12 mouse cellular contexts compared by ENCODE assay signal in the genomic region with DNA sequence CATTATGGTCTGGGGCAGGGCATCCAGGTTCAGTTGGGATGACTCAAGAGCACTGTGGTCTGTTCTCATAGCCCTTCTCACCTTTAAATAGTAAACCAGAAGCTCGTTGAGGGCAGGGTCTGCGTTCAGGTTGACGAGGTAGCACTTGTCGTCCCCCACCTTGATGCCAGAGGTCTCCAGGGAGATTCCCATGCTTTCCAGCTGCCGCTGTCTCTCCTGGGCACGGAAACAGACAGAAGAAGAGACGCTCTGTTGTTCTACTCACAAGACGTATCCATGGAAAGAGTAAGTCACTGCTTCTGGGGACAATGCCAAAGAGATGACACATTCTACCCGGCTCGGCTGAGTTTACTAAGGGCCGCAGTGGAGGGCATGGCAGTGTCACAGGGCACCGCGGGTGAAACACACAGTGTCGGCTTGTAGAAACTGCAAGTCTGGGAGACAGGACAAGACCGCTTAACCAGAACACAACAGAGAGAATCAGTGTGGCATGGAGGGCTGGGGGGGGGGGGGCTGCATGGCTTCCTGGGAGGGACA.
A peak's percentile ranks its signal among the peaks of the same experiment; 100 is the strongest.
DNase-seq lines count a peak whose midpoint lies in the region; ATAC-seq lines count a peak whose summit lies in the region.
"Had no signal": no experiment of that assay in that cellular context is flagged by ENCODE, and none has a peak within 500 bp of the region (broad histone marks: within the 10 kb centered on the region; RNA-seq: fewer than 3 reads in every experiment).

No protein-coding gene starts in this region.

- H3K4me1 ChIP-seq in midbrain, embryonic 14.5 days (ENCODE audit: control insufficient read depth, insufficient read depth, low read length), result no peaks in the 10 kb centered on the region

- H3K9me3 ChIP-seq in midbrain, embryonic 14.5 days (ENCODE audit: control insufficient read depth, low read length), result 0 out of 2 replicates have a peak, but pooled peaks cover 3% of the 10 kb centered on the region
- H3K9me3 ChIP-seq: midbrain, embryonic 10.5 days had no signal

- 92% methylated on average over 15 of the region's 15 CpGs for WGBS in midbrain, embryonic 14.5 days

- intact Hi-C loops in heart, postnatal 25 days (cut with DNase I), result no loop called here
- intact Hi-C loops in left cerebral cortex, postnatal 14 days (cut with DNase I), result no loop called here

- ATAC-seq in midbrain, embryonic 14.5 days (ENCODE audit: low FRiP score, low TSS enrichment), result no peak
- ATAC-seq in CD4-positive, CD25-positive, alpha-beta regulatory T cell, adult 4 months, result no peak

- no peak overlapping the region for H3K4me2 ChIP-seq in midbrain, embryonic 14.5 days (ENCODE audit: low read length)

- DNase-seq in adrenal gland, adult (ENCODE audit: inconsistent age in 2 of 2, low spot score in 1 of 2), result peak; percentile 78 to 89
- DNase-seq in adrenal gland, postnatal 4 days (ENCODE audit: low spot score in 2 of 2), result no peak
- DNase-seq in 416B (ENCODE audit: low read depth), result peak; percentile 18
- DNase-seq in brain, adult 2 months (ENCODE audit: low read depth, low spot score), result peak; percentile 88
- DNase-seq in heart, postnatal 25 days (ENCODE audit: low spot score), result peak; percentile 20
- DNase-seq in left cerebral cortex, postnatal 14 days (ENCODE audit: low spot score in 2 of 2), result no peak
- no peak for DNase-seq in midbrain, embryonic 14.5 days
- DNase-seq: cerebellum, postnatal 14 days; left cerebral cortex, postnatal 4 days; right cerebral cortex, adult 18-20 months had no signal

- peaks cover 46% of the 10 kb centered on the region for H3K36me3 ChIP-seq in midbrain, embryonic 14.5 days (ENCODE audit: control insufficient read depth, insufficient read depth, low read length)

- H3K9ac ChIP-seq in midbrain, embryonic 14.5 days (replicated peaks; ENCODE audit: low read length), result no peak overlapping the region

- H3K27me3 ChIP-seq in midbrain, embryonic 14.5 days (ENCODE audit: control insufficient read depth, insufficient read depth, low read length), result no peaks in the 10 kb centered on the region

- no peak overlapping the region for H3K27ac ChIP-seq in midbrain, embryonic 14.5 days (replicated peaks; ENCODE audit: low read depth, low read length)
- H3K27ac ChIP-seq: midbrain, embryonic 10.5 days had no signal

- H3K4me3 ChIP-seq in midbrain, embryonic 14.5 days (replicated peaks; ENCODE audit: low read depth, low read length), result no peak overlapping the region
- H3K4me3 ChIP-seq: midbrain, embryonic 10.5 days had no signal

Comparison
In these comparisons a context has a peak if more than half of its experiments do, and no peak if none do; other contexts are left out.
1. DNase-seq: peak in adrenal gland, adult (2 of 2), 416B (single experiment), brain, adult 2 months (single experiment) and heart, postnatal 25 days (single experiment); none in adrenal gland, postnatal 4 days (0 of 2), left cerebral cortex, postnatal 14 days (0 of 2) and midbrain, embryonic 14.5 days (single experiment).